Mouse (Mus musculus) liver, embryonic 16.5 days (tissue): ENCODE data around the gene Rab40c. TPM values are rescaled to one million over a fixed set of nuclear protein-coding genes. Genes with fewer than 3 reads are reported as not detected.

Experiments used
- ATAC-seq: fragments of 200-750 bp; cut with Nextera tagmentation; 2 replicates; pipeline ENCODE4 v1.8.0; 2017; ENCODE audit warnings: low read depth, mild to moderate bottlenecking, moderate number of reproducible peaks, moderate library complexity
- H3K27ac ChIP-seq: fragments of 300-500 bp; sonication (generic); 2 replicates; pipeline ENCODE4 v1.5.1; 2014; ENCODE audit warnings: mild to moderate bottlenecking, low read length
- H3K27me3 ChIP-seq: fragments of 300-500 bp; sonication (generic); 2 replicates; pipeline ENCODE4 v1.6.1; 2014; ENCODE audit warnings: low read depth, low read length, mixed read lengths; ENCODE audit not compliant: control insufficient read depth, insufficient read depth
- H3K36me3 ChIP-seq: fragments of 300-500 bp; sonication (generic); 2 replicates; pipeline ENCODE4 v1.6.1; 2014; ENCODE audit warnings: mild to moderate bottlenecking; ENCODE audit not compliant: control insufficient read depth, insufficient read depth
- H3K4me1 ChIP-seq: fragments of 300-500 bp; sonication (generic); 2 replicates; pipeline ENCODE4 v1.6.1; 2014; ENCODE audit warnings: low read depth, low read length, mixed read lengths; ENCODE audit not compliant: control insufficient read depth
- H3K4me2 ChIP-seq: fragments of 300-500 bp; sonication (generic); 2 replicates; pipeline ENCODE4 v1.6.1; 2014; ENCODE audit warnings: low read depth, low read length, mixed read lengths
- H3K4me3 ChIP-seq: fragments of 300-500 bp; sonication (generic); 2 replicates; pipeline ENCODE4 v1.5.1; 2014; ENCODE audit warnings: low read depth, mild to moderate bottlenecking, low read length
- H3K9ac ChIP-seq: fragments of 300-500 bp; sonication (generic); 2 replicates; pipeline ENCODE4 v1.6.1; 2014; ENCODE audit warnings: low read depth, low read length
- H3K9me3 ChIP-seq: fragments of 300-500 bp; sonication (generic); replicated peaks from 2 replicates; pipeline ENCODE4 v1.6.1; 2016; ENCODE audit warnings: low read length; ENCODE audit not compliant: control insufficient read depth
- WGBS: fragments of 180-500 bp; shearing (Covaris S2); extraction: QIAGEN DNeasy Blood & Tissue Kit; methylation state at CpG from one replicate; pipeline ENCODE4 v1.1.7; 2014; ENCODE audit not compliant: insufficient replicate concordance; 5-methylcytosine and 5-hydroxymethylcytosine counted together
- polyA plus RNA-seq: library from polyadenylated mRNA; unstranded; fragments of >200 nt; fragmentation: Nextera tagmentation; extraction: Ambion mirVana; gene quantifications from 2 replicates; pipeline ENCODE4 v1.2.1, GENCODE M21; 2015

Rab40c gene
- polyA plus RNA-seq, 1 experiment from 2014 or later: 7.0 TPM

GRCm38 (mm10) chr17:25893975-25894617 lies 25.4 kb downstream of the Rab40c start:
- Histone ChIP-seq H3K4me1 (peaks cover 6% of the 10 kb centered on the region; the same call in 1 of the 2 replicates), H3K9ac (no peak overlapping the region), H3K36me3 (no peaks in the 10 kb centered on the region), H3K27me3 (no peaks in the 10 kb centered on the region), H3K27ac (no peak overlapping the region), H3K9me3 (no peaks in the 10 kb centered on the region), H3K4me3 (no peak overlapping the region), H3K4me2 (no peak overlapping the region)
- 34% methylated on average over 2 of the region's 2 CpGs for WGBS
- ATAC-seq: peak; percentile 58; the same call in 1 of the 2 replicates

- H3K4me2 ChIP-seq: no peak overlapping the region
- H3K4me3 ChIP-seq: no peak overlapping the region
- H3K4me1 ChIP-seq: peaks cover 4% of the 10 kb centered on the region; the same call in 1 of the 2 replicates
- H3K36me3 ChIP-seq: no peaks in the 10 kb centered on the region; the same call in 1 of the 2 replicates
- ATAC-seq: no peak
- no peaks in the 10 kb centered on the region for H3K9me3 ChIP-seq
- H3K27ac ChIP-seq: no peak overlapping the region
- H3K27me3 ChIP-seq: no peaks in the 10 kb centered on the region
- no peak overlapping the region for H3K9ac ChIP-seq
- WGBS: 73% methylated on average over 3 of the region's 3 CpGs
These were observed 30.7 kb downstream of the Rab40c start for GRCm38 (mm10) chr17:25888837-25889236.

GRCm38 (mm10) chr17:25887467-25887866 lies 32.1 kb downstream of the Rab40c start:
- no peak for ATAC-seq
- peaks cover 5% of the 10 kb centered on the region for H3K36me3 ChIP-seq
- no peaks in the 10 kb centered on the region for H3K27me3 ChIP-seq
- no peak overlapping the region for H3K27ac ChIP-seq
- no peak overlapping the region for H3K4me3 ChIP-seq
- H3K4me2 ChIP-seq: no peak overlapping the region
- 68% methylated on average over 10 of the region's 10 CpGs for WGBS
- no peak overlapping the region for H3K9ac ChIP-seq
- peaks cover 8% of the 10 kb centered on the region for H3K4me1 ChIP-seq
- H3K9me3 ChIP-seq: no peaks in the 10 kb centered on the region

- Histone ChIP-seq H3K4me1 (peaks cover 15% of the 10 kb centered on the region), H3K9me3 (no peaks in the 10 kb centered on the region), H3K27me3 (no peaks in the 10 kb centered on the region), H3K9ac (no peak overlapping the region), H3K36me3 (peaks cover 5% of the 10 kb centered on the region), H3K4me3 (no peak overlapping the region), H3K4me2 (no peak overlapping the region), H3K27ac (no peak overlapping the region)
- no peak for ATAC-seq
These were observed 32.7 kb downstream of the Rab40c start for GRCm38 (mm10) chr17:25886806-25887205.

- 58% methylated on average over 4 of the region's 4 CpGs for WGBS
- ATAC-seq: no peak
- Histone ChIP-seq H3K4me1 (peaks cover 21% of the 10 kb centered on the region), H3K9ac (no peak overlapping the region), H3K9me3 (no peaks in the 10 kb centered on the region), H3K4me2 (no peak overlapping the region), H3K27ac (no peak overlapping the region), H3K36me3 (peaks cover 5% of the 10 kb centered on the region), H3K27me3 (no peaks in the 10 kb centered on the region), H3K4me3 (no peak overlapping the region)
These were observed 33.9 kb downstream of the Rab40c start for GRCm38 (mm10) chr17:25885636-25886035.

- H3K9me3 ChIP-seq: no peaks in the 10 kb centered on the region
- H3K27me3 ChIP-seq: no peaks in the 10 kb centered on the region
- 86% methylated on average over 3 of the region's 3 CpGs for WGBS
- H3K4me1 ChIP-seq: peaks cover 26% of the 10 kb centered on the region
- ATAC-seq: no peak
- no peak overlapping the region for H3K4me3 ChIP-seq
- no peak overlapping the region for H3K9ac ChIP-seq
- no peak overlapping the region for H3K4me2 ChIP-seq
- H3K36me3 ChIP-seq: peaks cover 5% of the 10 kb centered on the region
- H3K27ac ChIP-seq: no peak overlapping the region
These were observed 35.7 kb downstream of the Rab40c start for GRCm38 (mm10) chr17:25883824-25884223.

- Histone ChIP-seq H3K27ac (no peak overlapping the region), H3K4me1 (peaks cover 26% of the 10 kb centered on the region), H3K4me2 (no peak overlapping the region), H3K4me3 (no peak overlapping the region), H3K36me3 (peaks cover 5% of the 10 kb centered on the region), H3K27me3 (no peaks in the 10 kb centered on the region), H3K9me3 (no peaks in the 10 kb centered on the region), H3K9ac (no peak overlapping the region)
- no peak for ATAC-seq
- 92% methylated on average over 8 of the region's 8 CpGs for WGBS
These were observed 36.3 kb downstream of the Rab40c start for GRCm38 (mm10) chr17:25883268-25883667.

GRCm38 (mm10) chr17:25882306-25882705 lies 37.2 kb downstream of the Rab40c start:
- Histone ChIP-seq H3K4me3 (no peak overlapping the region), H3K4me2 (no peak overlapping the region), H3K27me3 (no peaks in the 10 kb centered on the region), H3K36me3 (peaks cover 5% of the 10 kb centered on the region), H3K9me3 (no peaks in the 10 kb centered on the region), H3K4me1 (peaks cover 26% of the 10 kb centered on the region), H3K27ac (no peak overlapping the region), H3K9ac (no peak overlapping the region)
- 35% methylated on average over 5 of the region's 5 CpGs for WGBS
- 0 out of 2 replicates have a peak, but pooled peaks have one; percentile 13 for ATAC-seq

GRCm38 (mm10) chr17:25881691-25882090 lies 37.8 kb downstream of the Rab40c start:
- peaks cover 5% of the 10 kb centered on the region for H3K36me3 ChIP-seq
- ATAC-seq: no peak
- H3K27ac ChIP-seq: no peak overlapping the region
- no peaks in the 10 kb centered on the region for H3K9me3 ChIP-seq
- H3K4me1 ChIP-seq: peaks cover 25% of the 10 kb centered on the region
- no peak overlapping the region for H3K4me3 ChIP-seq
- no peak overlapping the region for H3K9ac ChIP-seq
- H3K4me2 ChIP-seq: no peak overlapping the region
- H3K27me3 ChIP-seq: no peaks in the 10 kb centered on the region
- WGBS: 62% methylated on average over 4 of the region's 4 CpGs
